ENCODE assay signal across 22 mouse cellular contexts in genomic region chr6:120390054-120390453, GRCm38 (mm10).
"Had no signal": no experiment of that assay in that cellular context is flagged by ENCODE, and none has a peak within 500 bp of the region (broad histone marks: within the 10 kb centered on the region; RNA-seq: fewer than 3 reads in every experiment).

No protein-coding gene starts in this region.

- ATAC-seq: intestine, embryonic 16.5 days; midbrain, embryonic 13.5 days; midbrain, embryonic 16.5 days had no signal

- H3K9me3 ChIP-seq: limb, embryonic 12.5 days; limb, embryonic 15.5 days; lung, embryonic 15.5 days; midbrain, embryonic 13.5 days; neural tube, embryonic 13.5 days; stomach, embryonic 15.5 days had no signal

- H3K4me3 ChIP-seq: limb, embryonic 12.5 days; limb, embryonic 15.5 days; lung, embryonic 15.5 days; midbrain, embryonic 13.5 days; myocyte; neural tube, embryonic 13.5 days; stomach, embryonic 15.5 days had no signal

- H3K27ac ChIP-seq: limb, embryonic 12.5 days; limb, embryonic 15.5 days; lung, embryonic 15.5 days; midbrain, embryonic 13.5 days; neural tube, embryonic 13.5 days; stomach, embryonic 15.5 days had no signal

- H3K4me2 ChIP-seq: limb, embryonic 12.5 days; limb, embryonic 15.5 days; lung, embryonic 15.5 days; midbrain, embryonic 13.5 days; neural tube, embryonic 13.5 days; stomach, embryonic 15.5 days had no signal

- H3K27me3 ChIP-seq: limb, embryonic 12.5 days; limb, embryonic 15.5 days; lung, embryonic 15.5 days; midbrain, embryonic 13.5 days; neural tube, embryonic 13.5 days; stomach, embryonic 15.5 days had no signal

- DNase-seq: kidney, adult 18-20 months; kidney, adult 9 months; kidney, postnatal 14 days; kidney, postnatal 4 days; layer of hippocampus, postnatal 36 days; left cerebral cortex, postnatal 4 days; lung, adult 18-20 months; lung, postnatal 10 days; lung, postnatal 36 days; retina, postnatal 1 day; right cerebral cortex, postnatal 25 days; spleen, adult 18-20 months; thymus, postnatal 36 days had no signal

- H3K9ac ChIP-seq: limb, embryonic 12.5 days; limb, embryonic 15.5 days; lung, embryonic 15.5 days; midbrain, embryonic 13.5 days; neural tube, embryonic 13.5 days; stomach, embryonic 15.5 days had no signal

- H3K4me1 ChIP-seq: limb, embryonic 12.5 days; limb, embryonic 15.5 days; lung, embryonic 15.5 days; midbrain, embryonic 13.5 days; neural tube, embryonic 13.5 days; stomach, embryonic 15.5 days had no signal
